Mouse (Mus musculus) liver, embryonic 14.5 days (tissue): ENCODE measurements around the gene Cdk19. TPM values are rescaled to one million over a fixed set of nuclear protein-coding genes. Genes with fewer than 3 reads are reported as not detected.

Experiments
- ATAC-seq: fragments of 200-750 bp; cut with Nextera tagmentation; 2 replicates; pipeline ENCODE4 v1.8.0; 2017; ENCODE audit warnings: moderate number of reproducible peaks, mild to moderate bottlenecking, moderate library complexity; ENCODE audit not compliant: insufficient read depth
- DNase-seq, 3 experiments: peaks; one replicate each; pipeline ENCODE4 v3.0.0-alpha.2; 2012 to 2013; ENCODE audit warnings: low read depth in 3 of 3, low spot score in 3 of 3
- H3K27ac ChIP-seq: fragments of 300-500 bp; sonication (generic); 2 replicates; pipeline ENCODE4 v1.5.1; 2014; ENCODE audit warnings: moderate library complexity, mild to moderate bottlenecking, control low read depth, inconsistent platforms
- H3K27me3 ChIP-seq: fragments of 300-500 bp; sonication (generic); 2 replicates; pipeline ENCODE4 v1.6.1; 2014; ENCODE audit warnings: mild to moderate bottlenecking, low read length, moderate library complexity; ENCODE audit not compliant: control insufficient read depth, insufficient read depth
- H3K36me3 ChIP-seq: fragments of 300-500 bp; sonication (generic); replicated peaks from 2 replicates; pipeline ENCODE4 v1.6.1; 2014; ENCODE audit warnings: low read depth; ENCODE audit not compliant: control insufficient read depth, insufficient read depth
- H3K4me1 ChIP-seq, 2 experiments: fragments of 200-500 bp in 1 of 2; fragments of 300-500 bp in 1 of 2; sonication (generic) in 1 of 2; replicated peaks; 2 replicates each; pipeline ENCODE4 v1.6.1; 2012 to 2014; ENCODE audit warnings: antibody characterized with exemption in 1 of 2, inconsistent platforms in 1 of 2, low read length in 1 of 2; ENCODE audit not compliant: control insufficient read depth in 2 of 2, insufficient read depth in 2 of 2
- H3K4me2 ChIP-seq: fragments of 300-500 bp; sonication (generic); 2 replicates; pipeline ENCODE4 v1.6.1; 2014; ENCODE audit warnings: low read depth, mild to moderate bottlenecking, control low read depth, moderate library complexity
- H3K4me3 ChIP-seq, 2 experiments: fragments of 200-500 bp in 1 of 2; fragments of 300-500 bp in 1 of 2; sonication (generic) in 1 of 2; 2 replicates each; pipeline ENCODE4 v1.5.1; 2012 to 2014; ENCODE audit warnings: low read depth in 2 of 2, low read length in 2 of 2, mild to moderate bottlenecking in 2 of 2, control low read depth in 1 of 2, inconsistent platforms in 1 of 2, moderate library complexity in 1 of 2; ENCODE audit not compliant: insufficient read depth in 1 of 2
- H3K9ac ChIP-seq: fragments of 300-500 bp; sonication (generic); replicated peaks from 2 replicates; pipeline ENCODE4 v1.6.1; 2014; ENCODE audit warnings: mild to moderate bottlenecking, control low read depth, moderate library complexity
- H3K9me3 ChIP-seq: fragments of 300-500 bp; sonication (generic); 2 replicates; pipeline ENCODE4 v1.6.1; 2016; ENCODE audit warnings: low read length, mixed read lengths; ENCODE audit not compliant: control insufficient read depth
- CTCF ChIP-seq: IDR thresholded peaks from 2 replicates; pipeline ENCODE4 v1.5.1; 2016; ENCODE audit warnings: antibody characterized with exemption, low read depth, control low read depth
- EP300 ChIP-seq: IDR thresholded peaks from 2 replicates; pipeline ENCODE4 v1.6.1; 2016; ENCODE audit warnings: antibody characterized with exemption, low read depth
- WGBS: fragments of 180-500 bp; shearing (Covaris S2); extraction: QIAGEN DNeasy Blood & Tissue Kit; methylation state at CpG from one replicate; pipeline ENCODE4 v1.1.7; 2014; ENCODE audit not compliant: insufficient replicate concordance; 5-methylcytosine and 5-hydroxymethylcytosine counted together
- polyA plus RNA-seq, 2 experiments: library from polyadenylated mRNA; depleted of rRNA in 1 of 2; stranded (reverse) in 1 of 2; unstranded in 1 of 2; fragments of >200 nt; fragmentation: Nextera tagmentation in 1 of 2; extraction: Ambion mirVana in 1 of 2; gene quantifications; 2 replicates each; pipeline versions ENCODE4 v1.2.1 to v1.2.3; 2012 to 2014

Cdk19 gene
- polyA plus RNA-seq, 2 experiments = 3.1 TPM

DNA sequence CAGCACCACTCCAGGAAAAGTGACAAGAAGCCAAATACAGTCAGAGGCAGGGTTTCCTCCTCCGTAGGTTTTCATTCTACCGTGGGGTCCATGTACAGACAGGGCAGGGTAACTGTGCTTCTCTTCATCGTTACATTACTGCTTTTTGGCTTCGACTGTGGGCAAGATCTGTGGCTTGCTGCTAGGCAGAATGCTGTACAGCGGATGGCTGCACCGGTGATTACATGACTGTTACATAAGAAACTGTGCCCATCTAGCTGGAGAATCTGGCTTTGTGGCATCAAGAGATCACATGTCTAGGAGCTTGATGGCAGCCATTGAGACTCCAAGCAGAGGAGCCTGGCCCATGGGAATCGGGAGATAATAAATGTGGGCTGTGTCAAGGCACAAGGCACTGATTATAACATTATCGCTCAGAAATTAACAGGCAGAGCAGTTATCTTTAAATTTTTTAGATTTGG is 187.0 kb downstream of the Cdk19 start:
- H3K4me2 ChIP-seq = no peak overlapping the region; the same call in 1 of the 2 replicates
- WGBS = 14% methylated on average over 8 of the region's 8 CpGs
- ATAC-seq (no peak), DNase-seq (no peak)
- H3K9ac ChIP-seq = no peak overlapping the region
- H3K27ac ChIP-seq = no peak overlapping the region
- H3K36me3 ChIP-seq = no peaks in the 10 kb centered on the region
- H3K4me1 ChIP-seq = peaks cover 0 to 30% of the 10 kb centered on the region in 2 experiments; a peak in 2 of 4 replicates
- TF ChIP-seq EP300 (no peak), CTCF (no peak)
- no peaks in the 10 kb centered on the region for H3K27me3 ChIP-seq
- no peak overlapping the region for H3K4me3 ChIP-seq
- no peaks in the 10 kb centered on the region for H3K9me3 ChIP-seq

DNA sequence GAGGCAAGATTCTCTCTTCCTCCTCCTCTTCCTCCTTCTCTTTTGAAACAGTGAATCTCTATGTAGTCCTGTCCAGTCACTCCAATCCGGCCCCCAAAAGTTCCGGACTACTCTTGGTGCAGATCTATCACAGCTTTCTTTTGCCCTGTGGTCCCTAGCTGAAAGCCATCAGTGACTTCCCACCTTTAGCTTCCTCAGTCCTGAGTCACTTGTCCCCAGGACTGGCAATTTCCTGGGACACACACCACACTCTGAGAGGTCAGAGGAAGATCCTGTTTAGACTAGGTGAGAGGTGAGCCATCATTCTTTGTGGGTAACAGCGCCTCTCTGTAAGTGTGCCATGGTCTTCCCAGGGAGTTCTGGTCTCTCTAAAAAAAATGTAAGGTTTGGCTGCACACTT is 187.6 kb downstream of the Cdk19 start:
- TF ChIP-seq EP300 = no peak
- no peak for TF ChIP-seq CTCF
- peaks cover 0 to 29% of the 10 kb centered on the region in 2 experiments; a peak in 2 of 4 replicates for H3K4me1 ChIP-seq
- H3K27ac ChIP-seq = no peak overlapping the region
- DNase-seq (no peak), ATAC-seq (no peak)
- WGBS = 51% methylated on average over 3 of the region's 3 CpGs
- no peaks in the 10 kb centered on the region for H3K27me3 ChIP-seq
- H3K9ac ChIP-seq = no peak overlapping the region
- H3K4me3 ChIP-seq = no peak overlapping the region
- no peak overlapping the region for H3K4me2 ChIP-seq
- no peaks in the 10 kb centered on the region for H3K36me3 ChIP-seq
- no peaks in the 10 kb centered on the region for H3K9me3 ChIP-seq

DNA sequence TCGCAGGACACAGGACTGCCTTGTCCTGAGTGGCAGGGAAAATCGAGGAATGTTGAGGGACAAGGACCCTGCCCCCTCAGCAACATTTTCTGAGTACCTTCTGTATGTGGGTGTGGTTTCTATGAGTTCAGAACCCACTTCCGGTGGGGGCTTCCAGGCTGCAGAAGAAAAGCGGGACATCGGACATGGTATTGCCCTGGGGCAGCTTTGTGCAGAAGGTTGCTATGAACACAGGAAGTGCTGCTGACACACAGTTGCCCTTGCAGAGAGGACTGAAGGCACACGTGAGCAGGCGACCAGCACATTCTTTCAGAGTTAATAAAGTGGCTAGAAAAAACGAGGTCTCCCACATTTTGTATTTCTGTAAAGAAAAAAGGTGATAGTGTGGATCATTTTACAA is 188.2 kb downstream of the Cdk19 start:
- Histone ChIP-seq H3K27ac (no peak overlapping the region), H3K4me2 (no peak overlapping the region), H3K9ac (no peak overlapping the region), H3K36me3 (no peaks in the 10 kb centered on the region), H3K27me3 (no peaks in the 10 kb centered on the region), H3K9me3 (no peaks in the 10 kb centered on the region), H3K4me3 (no peak overlapping the region), H3K4me1 (peaks cover 0 to 29% of the 10 kb centered on the region in 2 experiments; a peak in 2 of 4 replicates)
- DNase-seq = no peak
- no peak for ATAC-seq
- 6% methylated on average over 8 of the region's 8 CpGs for WGBS
- no peak for TF ChIP-seq CTCF
- no peak for TF ChIP-seq EP300

DNA sequence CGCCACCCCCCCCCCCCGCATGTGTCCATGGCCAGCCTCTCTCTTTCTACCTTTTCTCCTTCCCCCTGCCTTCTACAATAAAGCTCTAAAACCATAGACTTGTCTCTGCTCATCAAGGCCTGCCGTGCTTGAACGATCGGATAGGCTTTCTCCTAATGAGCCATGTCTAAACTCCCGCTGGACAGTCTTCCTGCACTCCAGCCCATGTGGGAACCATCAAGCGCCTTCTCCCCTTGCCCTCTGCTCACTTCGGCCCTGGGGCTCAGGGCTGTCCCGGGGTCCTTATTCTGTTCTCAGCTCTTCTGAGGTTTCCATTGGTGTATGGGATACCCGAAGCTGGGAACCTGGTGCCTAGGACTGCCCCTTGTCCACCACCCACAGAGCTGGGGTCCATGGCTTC is 189.3 kb downstream of the Cdk19 start:
- H3K27ac ChIP-seq = no peak overlapping the region
- H3K36me3 ChIP-seq = no peaks in the 10 kb centered on the region
- no peak for TF ChIP-seq CTCF
- H3K4me2 ChIP-seq = no peak overlapping the region
- WGBS = 74% methylated on average over 8 of the region's 10 CpGs
- DNase-seq (no peak), ATAC-seq (no peak)
- peaks cover 0 to 25% of the 10 kb centered on the region in 2 experiments; a peak in 2 of 4 replicates for H3K4me1 ChIP-seq
- H3K27me3 ChIP-seq = no peaks in the 10 kb centered on the region
- H3K4me3 ChIP-seq = no peak overlapping the region
- no peak overlapping the region for H3K9ac ChIP-seq
- H3K9me3 ChIP-seq = no peaks in the 10 kb centered on the region

DNA sequence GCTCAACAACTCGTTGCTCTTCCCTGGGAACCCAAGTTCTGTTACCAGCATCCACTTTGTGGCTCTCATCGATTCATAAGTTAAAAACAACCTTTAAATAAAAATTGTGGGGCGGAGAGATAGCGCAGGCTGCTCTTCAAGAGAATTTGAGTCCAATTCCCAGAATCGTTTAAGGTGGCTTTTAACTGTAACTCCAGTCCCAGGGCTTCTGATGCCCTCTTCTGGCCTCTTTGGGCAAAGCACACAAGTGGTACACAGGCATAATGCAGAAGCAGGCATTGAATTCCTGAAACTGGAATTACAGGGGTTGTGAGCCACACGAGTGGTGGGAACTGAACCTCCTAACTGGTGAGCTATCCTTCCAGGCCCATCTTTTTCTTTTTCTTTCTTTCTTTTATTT is 190.3 kb downstream of the Cdk19 start:
- peak overlapping the region; percentile 19; the same call in 1 of the 2 replicates for H3K4me2 ChIP-seq
- no peak overlapping the region for H3K4me3 ChIP-seq
- WGBS = 18% methylated on average over 6 of the region's 6 CpGs
- no peaks in the 10 kb centered on the region for H3K27me3 ChIP-seq
- no peak overlapping the region for H3K27ac ChIP-seq
- ATAC-seq = no peak
- peak; percentile 71 for TF ChIP-seq CTCF
- 0 out of 2 replicates have a peak, but pooled peaks have one; percentile 17 for TF ChIP-seq EP300
- peak; percentile 32 to 61 (median 44) for DNase-seq
- peaks cover 0 to 23% of the 10 kb centered on the region in 2 experiments; a peak in 2 of 4 replicates for H3K4me1 ChIP-seq
- H3K9ac ChIP-seq = no peak overlapping the region
- H3K36me3 ChIP-seq = no peaks in the 10 kb centered on the region
- H3K9me3 ChIP-seq = no peaks in the 10 kb centered on the region
